Mouse (Mus musculus) Patski (cell line): ENCODE results near the gene Mxra7. TPM values are rescaled to one million over a fixed set of nuclear protein-coding genes. Genes with fewer than 3 reads are reported as not detected.

Experiments
- ATAC-seq: fragments of 100-300 bp; one replicate; pipeline ENCODE4 v1.8.0; 2021
- CTCF ChIA-PET: fragments of 350-600 bp; sonication (Branson Sonifier 250); formaldehyde crosslinking; loops from one replicate; lab custom pipeline; 2022; ENCODE audit warnings: inconsistent platforms; lab: Charles Lee
- POLR2A ChIA-PET: fragments of 350-600 bp; sonication (Branson Sonifier 250); formaldehyde crosslinking; loops from one replicate; lab custom pipeline; 2022; ENCODE audit warnings: antibody characterized with exemption, inconsistent platforms; lab: Charles Lee
- DNase-seq: peaks from one replicate; pipeline ENCODE4 v3.0.0-alpha.2; 2011; ENCODE audit warnings: low read depth, low spot score
- H3K27me3 ChIP-seq: fragments of 371-371 bp; one replicate; pipeline ENCODE4 v1.5.1; 2021
- CTCF ChIP-seq: fragments of 100-300 bp; IDR thresholded peaks from one replicate; pipeline ENCODE4 v1.5.1; 2021
- in situ Hi-C: fragments of 300-500 bp; cut with MboI; formaldehyde crosslinking; loops from 3 replicates; pipeline ENCODE4 v1.11.1; 2018; ENCODE audit warnings: low pct_unique_long_range_greater_than_20kb, mixed read lengths
- polyA plus RNA-seq: library from polyadenylated mRNA; unstranded; gene quantifications from one replicate; pipeline ENCODE4 v1.2.3, GENCODE M21; 2021

Mxra7 gene
- polyA plus RNA-seq, 1 experiment from 2014 or later, result 116 TPM

DNA sequence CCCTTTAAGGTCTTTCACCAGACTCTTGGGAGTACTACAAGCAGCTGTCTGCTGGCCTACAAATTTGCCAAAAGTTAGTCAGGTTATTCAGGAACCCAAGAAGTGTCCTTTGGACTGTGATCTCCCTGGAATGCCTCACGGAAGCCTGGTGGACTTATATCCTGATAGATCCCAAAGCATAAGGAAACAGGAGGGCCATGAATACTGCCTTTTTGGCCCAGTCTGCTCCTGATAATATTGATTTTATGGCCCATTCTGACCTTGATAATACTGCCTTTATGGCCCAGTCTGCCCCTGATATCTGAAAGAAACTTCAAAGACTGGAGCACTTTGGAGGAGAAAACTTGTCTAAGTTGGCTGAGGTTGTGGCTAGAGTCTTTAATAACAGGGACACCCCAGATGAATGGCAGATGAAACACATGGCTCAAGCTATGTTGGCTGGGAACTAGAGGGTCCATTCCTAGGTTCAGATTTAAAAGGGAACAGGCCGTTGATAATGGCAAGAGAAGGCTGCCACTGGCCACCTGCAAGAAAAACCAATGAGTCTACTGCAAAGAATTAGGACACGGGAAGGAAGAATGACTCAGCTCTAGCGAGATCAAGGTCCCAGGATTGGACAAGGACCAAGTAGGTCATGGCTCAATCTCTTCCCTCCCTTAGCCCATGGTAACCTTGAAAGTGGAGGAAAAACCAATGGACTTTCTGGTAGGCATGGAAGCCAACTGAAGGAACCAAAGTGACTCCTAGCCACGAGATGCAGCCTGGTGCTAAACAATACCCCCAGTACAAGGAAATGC lies 74.0 kb downstream of the Mxra7 start:
- POLR2A ChIA-PET, result no interaction called here
- TF ChIP-seq CTCF, result no peak
- no peaks in the 10 kb centered on the region for H3K27me3 ChIP-seq
- in situ Hi-C loops, result no loop called here
- ATAC-seq (no peak), DNase-seq (no peak)
- CTCF ChIA-PET, result no interaction called here

Other genes starting within 250 kb of the Mxra7 start
- gene Ube2o, start 246.6 kb downstream of the Mxra7 start, polyA plus RNA-seq, result 32.5 TPM
- gene Aanat, start 241.6 kb downstream of the Mxra7 start, polyA plus RNA-seq, result not detected
- gene Rhbdf2, start 201.0 kb downstream of the Mxra7 start, polyA plus RNA-seq, result 15.6 TPM
- gene Prcd, start 174.5 kb downstream of the Mxra7 start, polyA plus RNA-seq, result 0.56 TPM
- gene Cygb, start 173.7 kb downstream of the Mxra7 start, polyA plus RNA-seq, result 0.24 TPM
- not detected for gene St6galnac1, start 52.5 kb downstream of the Mxra7 start, polyA plus RNA-seq
- gene Mettl23, start 15.2 kb upstream of the Mxra7 start, polyA plus RNA-seq, result 22.6 TPM
- gene Jmjd6, start 15.4 kb upstream of the Mxra7 start, polyA plus RNA-seq, result 77.3 TPM
- gene Mfsd11, start 24.4 kb upstream of the Mxra7 start, polyA plus RNA-seq, result 58.8 TPM
- gene Srsf2, start 25.0 kb upstream of the Mxra7 start, polyA plus RNA-seq, result 283 TPM
- gene Mgat5b, start 90.8 kb upstream of the Mxra7 start, polyA plus RNA-seq, result 0.05 TPM